Mouse (Mus musculus) thymus, postnatal 4 days (tissue): ENCODE results near the gene Pllp.

ENCODE experiments used
- DNase-seq: peaks from one replicate; pipeline ENCODE4 v3.0.0; 2021

Gene Pllp

GRCm38 (mm10) chr8:94695994-94696384 lies at the start of gene Pllp:
Pllp (minus strand) TSS chr8:94696278.
- peak; percentile 62 for DNase-seq

GRCm38 (mm10) chr8:94745476-94746184 lies 49.6 kb upstream of the Pllp start, which contains the start of gene Ccl22:
Ccl22 (plus strand) TSS chr8:94745590.
- no peak for DNase-seq

GRCm38 (mm10) chr8:94744972-94745371 lies 48.9 kb upstream of the Pllp start:
- no peak for DNase-seq

DNA sequence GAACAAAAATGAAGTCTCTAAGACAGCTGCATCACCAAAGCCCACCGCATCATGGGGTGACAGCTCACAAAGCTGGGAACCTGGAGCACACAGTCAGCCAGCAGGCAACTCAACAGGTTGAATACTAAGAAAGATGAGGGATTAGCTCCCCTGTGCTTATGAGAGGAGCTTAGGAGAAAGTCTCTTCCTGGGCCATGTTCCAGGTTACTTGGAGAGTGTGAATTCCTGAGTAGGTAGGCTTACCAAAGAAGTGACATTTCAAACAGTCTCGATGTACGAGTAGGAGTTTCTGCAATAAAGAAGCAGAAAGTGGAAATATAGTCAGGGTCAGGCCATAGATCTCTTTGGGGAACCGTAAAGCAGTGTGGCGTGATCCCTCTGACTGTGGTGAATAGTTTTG lies 48.4 kb upstream of the Pllp start:
- no peak for DNase-seq

- DNase-seq = no peak
Measured at GRCm38 (mm10) chr8:94741726-94742125, 45.6 kb upstream of the Pllp start.

- no peak for DNase-seq
Measured at GRCm38 (mm10) chr8:94740591-94740990, 44.5 kb upstream of the Pllp start.

- DNase-seq = no peak
Measured at GRCm38 (mm10) chr8:94739829-94740228, 43.8 kb upstream of the Pllp start.

- no peak for DNase-seq
Measured at GRCm38 (mm10) chr8:94735426-94736094, 39.5 kb upstream of the Pllp start.

- no peak for DNase-seq
Measured at GRCm38 (mm10) chr8:94734735-94735350, 38.8 kb upstream of the Pllp start.

DNA sequence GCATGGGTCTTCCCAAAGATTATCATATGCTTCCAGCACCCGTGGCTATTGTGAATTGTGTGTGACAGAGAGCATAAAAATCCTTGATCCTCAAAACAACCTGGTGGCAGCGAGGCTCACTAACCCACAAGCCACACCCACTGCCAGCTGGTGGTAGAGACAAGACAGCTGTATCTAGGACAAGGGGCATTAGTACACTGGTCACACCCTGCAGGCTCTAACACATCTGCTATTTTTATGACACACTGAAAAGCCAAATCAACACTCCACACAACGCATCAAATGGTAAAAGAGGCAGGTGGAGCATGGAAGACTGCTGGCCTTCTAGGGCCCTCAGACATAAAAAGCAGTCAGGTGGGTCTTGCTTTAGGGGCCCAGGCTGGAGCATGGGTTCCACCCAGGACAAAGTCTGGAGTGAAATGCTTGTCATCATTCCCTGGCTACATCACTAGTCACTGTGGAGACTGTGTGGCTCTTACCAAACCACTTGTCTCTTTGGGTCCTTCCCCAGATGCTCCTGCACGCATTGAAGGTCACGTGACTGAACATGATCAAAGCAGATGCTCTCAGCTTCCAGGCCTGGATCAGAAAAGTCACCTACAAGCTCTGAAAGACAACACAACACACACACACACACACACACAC lies 37.9 kb upstream of the Pllp start:
- peak; percentile 34 for DNase-seq

GRCm38 (mm10) chr8:94729301-94729700 lies 33.2 kb upstream of the Pllp start:
- no peak for DNase-seq

DNA sequence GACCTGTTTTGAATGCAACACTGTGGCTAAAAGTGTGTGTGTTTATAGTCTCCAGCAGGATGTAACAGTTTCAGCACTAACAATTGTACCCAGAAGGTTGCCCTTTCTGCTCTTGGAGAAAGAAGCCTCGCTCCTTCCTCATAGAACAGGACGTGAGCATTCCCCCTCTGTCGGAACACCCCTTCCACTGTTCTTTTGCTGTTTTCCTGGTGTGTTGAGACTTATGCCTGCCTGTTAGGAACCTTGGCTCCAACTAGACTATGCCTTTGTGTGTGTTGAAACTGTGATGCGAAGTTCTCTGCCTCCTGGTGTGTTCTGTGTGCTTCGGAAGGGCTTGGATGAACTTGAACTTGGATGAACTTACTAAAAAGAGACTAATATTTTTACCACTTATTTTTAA lies 29.9 kb upstream of the Pllp start:
- no peak for DNase-seq

- no peak for DNase-seq
Measured at GRCm38 (mm10) chr8:94716841-94717240, 20.8 kb upstream of the Pllp start.

DNA sequence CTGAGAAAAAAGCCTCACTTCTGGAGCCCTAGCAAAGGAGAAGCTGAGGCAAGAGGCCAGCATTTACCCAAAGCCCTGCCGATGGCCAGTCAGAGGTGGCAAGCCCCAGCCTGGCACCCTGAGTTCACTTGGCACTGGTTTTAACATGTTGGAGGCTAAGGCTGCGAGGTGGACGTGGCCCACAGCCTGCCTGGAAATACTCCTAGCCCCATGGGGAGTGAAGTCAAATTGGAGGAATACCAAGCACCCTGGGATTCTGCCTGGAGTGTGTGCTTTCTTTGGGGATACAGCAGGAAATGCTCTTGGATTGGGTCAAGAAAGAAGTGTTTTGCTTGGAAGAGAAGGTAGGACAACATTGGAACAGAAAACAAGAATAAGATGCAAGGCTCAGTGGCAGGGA lies 19.8 kb upstream of the Pllp start:
- DNase-seq = no peak

DNA sequence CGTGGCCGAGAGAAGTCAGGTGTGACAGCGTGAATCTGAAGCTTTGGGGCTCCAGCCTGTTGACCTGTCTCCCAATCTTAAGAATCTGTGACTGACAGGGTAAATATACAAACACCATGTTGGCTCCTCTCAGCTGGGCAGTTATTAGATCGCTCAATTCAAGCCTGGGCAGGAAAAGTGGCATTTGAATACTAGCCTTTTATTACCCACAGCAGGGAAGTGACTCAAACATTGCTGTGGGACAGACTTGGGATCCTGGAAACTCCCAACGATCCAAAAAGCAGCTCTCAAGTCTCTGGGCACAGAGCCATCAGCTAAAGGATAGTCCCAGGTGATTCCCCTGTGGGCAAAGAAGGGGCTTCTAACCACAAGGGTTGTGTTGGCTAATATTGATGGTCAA lies 18.5 kb upstream of the Pllp start:
- no peak for DNase-seq

- no peak for DNase-seq
Measured at GRCm38 (mm10) chr8:94711160-94711718, 15.2 kb upstream of the Pllp start.

GRCm38 (mm10) chr8:94710336-94710735 lies 14.3 kb upstream of the Pllp start:
- no peak for DNase-seq

DNA sequence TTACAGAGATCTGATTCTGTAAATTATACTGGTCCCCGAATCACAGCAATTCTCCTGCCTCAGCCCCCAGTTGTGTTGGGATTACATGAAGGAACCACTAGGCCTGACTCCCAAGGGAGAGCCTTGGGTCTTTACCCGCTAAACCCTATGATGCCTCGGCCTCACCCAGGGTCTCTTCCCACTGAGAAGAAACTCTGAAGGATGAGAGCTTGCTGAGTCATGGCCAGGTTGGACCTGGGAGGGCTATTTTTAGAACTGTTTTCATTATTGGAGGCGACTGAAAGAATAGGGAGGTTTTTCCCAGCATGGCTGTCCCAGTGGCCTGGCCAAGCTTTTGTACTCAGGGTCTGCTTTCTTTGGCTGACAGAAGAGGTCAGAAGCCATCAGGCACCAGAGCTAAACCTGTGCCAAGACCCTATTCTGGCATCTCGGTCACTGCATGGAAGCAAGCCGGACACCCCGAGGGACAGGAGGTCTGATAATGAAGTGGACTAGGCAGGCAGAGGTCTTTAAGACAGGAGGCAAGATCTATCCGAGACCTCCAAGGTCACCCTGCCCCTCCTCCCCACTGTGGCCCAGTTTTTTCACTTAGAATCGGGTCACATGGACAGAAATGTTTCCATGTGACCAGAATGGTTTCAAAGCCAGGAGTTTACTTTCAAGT lies 10.8 kb upstream of the Pllp start:
- no peak for DNase-seq

GRCm38 (mm10) chr8:94705581-94706245 lies 9.6 kb upstream of the Pllp start:
- no peak for DNase-seq

DNA sequence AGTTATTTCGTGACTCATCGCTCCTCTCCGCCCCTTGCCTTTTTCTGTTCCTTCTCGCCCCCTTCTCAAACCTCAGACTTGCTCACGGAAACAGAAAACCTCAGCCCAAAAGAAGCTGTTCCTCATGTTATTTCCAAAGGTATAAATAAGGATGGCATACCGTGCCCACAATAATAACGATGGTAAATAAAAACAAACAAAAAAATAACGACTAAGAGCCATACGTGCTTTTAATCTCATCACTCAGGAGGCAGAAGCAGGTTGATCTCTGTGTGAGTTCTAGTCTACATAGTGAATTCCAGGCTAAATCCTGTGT lies 8.5 kb upstream of the Pllp start:
- no peak for DNase-seq

DNA sequence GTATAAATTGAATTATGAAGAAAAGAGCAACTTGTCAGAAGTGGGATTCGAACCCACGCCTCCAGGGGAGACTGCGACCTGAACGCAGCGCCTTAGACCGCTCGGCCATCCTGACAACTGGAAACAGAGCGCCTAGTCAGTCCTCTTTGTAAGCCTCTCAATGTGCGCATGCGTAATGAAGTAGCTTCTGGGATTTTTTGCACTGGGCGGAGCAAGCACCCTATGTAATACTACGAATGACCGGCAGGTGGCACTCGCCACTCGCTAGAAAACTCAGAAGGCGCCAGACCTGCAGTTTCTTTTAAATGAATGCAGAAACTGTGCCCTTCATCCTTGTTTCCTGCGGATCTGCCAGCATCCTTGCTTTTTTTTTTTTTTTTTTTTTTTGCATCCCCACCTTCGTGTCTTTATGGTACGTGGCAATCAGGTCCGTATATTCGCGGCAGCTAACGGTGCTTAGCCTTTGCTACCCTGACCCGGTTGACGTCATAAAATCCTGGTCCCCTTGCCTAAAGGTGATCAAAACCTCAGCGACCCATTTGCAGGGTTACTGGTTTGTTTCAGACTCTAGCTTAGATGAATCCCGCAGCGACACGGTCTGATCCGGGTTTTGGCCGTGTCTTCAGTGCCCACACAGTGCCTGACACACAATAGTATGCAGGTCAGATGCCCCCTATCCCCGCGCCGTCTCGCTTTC lies 8.0 kb upstream of the Pllp start:
- peak; percentile 97 for DNase-seq
